Mouse (Mus musculus): ENCODE data around the gene Ugt1a5.
"Not testable (repeated sequence)": the region's sequence is repeated elsewhere in the genome, so short reads cannot be mapped to it uniquely, and the experiment has no call there.

The Ugt1a5 gene

GRCm38 (mm10) chr1:88165711-88166110 lies at the start of gene Ugt1a5:
Gene Ugt1a5 (plus strand): TSS chr1:88166012.
- no peak for ATAC-seq (ENCODE audit: low TSS enrichment)

DNA sequence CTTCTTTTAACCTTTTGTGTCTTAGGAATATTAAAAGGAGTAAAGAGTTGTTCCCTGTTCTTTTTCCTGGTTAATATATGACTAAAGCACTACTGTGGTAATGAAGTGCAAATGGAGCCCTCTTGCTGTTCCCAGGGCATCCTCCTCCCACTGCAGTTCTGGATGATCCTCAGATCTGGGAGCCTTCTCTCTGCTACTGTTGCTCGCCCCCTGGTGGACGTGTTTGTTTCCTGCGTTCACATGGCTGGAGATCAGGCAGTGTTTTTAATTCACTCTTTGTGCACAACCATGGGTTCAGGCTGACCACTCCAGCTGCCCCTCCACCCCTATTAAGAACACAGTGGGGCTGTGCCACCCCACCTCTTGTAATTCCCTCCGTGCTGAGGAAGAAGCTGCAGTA lies 45.3 kb upstream of the Ugt1a5 start:
- ATAC-seq (ENCODE audit: low TSS enrichment), result peak; percentile 84

- ATAC-seq (ENCODE audit: low TSS enrichment), result not testable (repeated sequence)
These were observed 44.3 kb upstream of the Ugt1a5 start for GRCm38 (mm10) chr1:88121521-88121920.

- ATAC-seq (ENCODE audit: low TSS enrichment), result not testable (repeated sequence)
These were observed 39.9 kb upstream of the Ugt1a5 start for GRCm38 (mm10) chr1:88125827-88126360.

- not testable (repeated sequence) for ATAC-seq (ENCODE audit: low TSS enrichment)
These were observed 36.7 kb upstream of the Ugt1a5 start for GRCm38 (mm10) chr1:88129091-88129490.

GRCm38 (mm10) chr1:88130223-88130622 lies 35.6 kb upstream of the Ugt1a5 start:
- ATAC-seq (ENCODE audit: low TSS enrichment), result not testable (repeated sequence)

- ATAC-seq (ENCODE audit: low TSS enrichment), result no peak
These were observed 31.8 kb upstream of the Ugt1a5 start for GRCm38 (mm10) chr1:88133908-88134456.

DNA sequence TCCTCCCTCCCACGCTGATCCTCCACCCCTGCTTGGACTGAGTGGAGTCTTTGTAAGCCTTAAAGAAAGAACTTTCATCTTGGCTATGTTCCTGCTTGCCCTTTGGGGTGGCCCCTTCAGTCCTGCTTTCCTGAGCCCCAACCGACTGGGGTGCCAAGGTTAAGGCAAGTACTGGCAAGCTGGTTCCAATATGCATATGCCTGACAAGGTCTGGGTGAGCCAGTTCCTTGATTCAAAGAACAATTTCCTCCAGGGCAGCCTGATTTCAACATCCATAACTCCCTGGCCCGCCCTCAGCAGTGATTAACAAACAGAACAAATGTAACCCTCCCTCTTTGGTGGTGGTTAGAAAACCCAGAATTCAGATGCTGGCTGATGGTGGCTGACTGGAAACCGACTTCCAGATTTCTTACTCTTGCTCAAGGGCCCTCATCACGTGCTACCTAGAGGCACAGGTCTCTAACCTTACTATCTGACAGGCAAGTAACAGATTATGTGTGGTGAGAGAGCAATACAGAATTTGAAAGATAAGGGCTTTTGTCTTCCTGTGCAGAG lies 31.3 kb upstream of the Ugt1a5 start, which contains the start of gene Ugt1a6a:
TSS of gene Ugt1a6a (plus strand) at position 353 of the 555 bp plus-strand sequence.
- not testable (repeated sequence) for ATAC-seq (ENCODE audit: low TSS enrichment)

- ATAC-seq (ENCODE audit: low TSS enrichment), result not testable (repeated sequence)
These were observed 30.4 kb upstream of the Ugt1a5 start for GRCm38 (mm10) chr1:88135229-88135904.

DNA sequence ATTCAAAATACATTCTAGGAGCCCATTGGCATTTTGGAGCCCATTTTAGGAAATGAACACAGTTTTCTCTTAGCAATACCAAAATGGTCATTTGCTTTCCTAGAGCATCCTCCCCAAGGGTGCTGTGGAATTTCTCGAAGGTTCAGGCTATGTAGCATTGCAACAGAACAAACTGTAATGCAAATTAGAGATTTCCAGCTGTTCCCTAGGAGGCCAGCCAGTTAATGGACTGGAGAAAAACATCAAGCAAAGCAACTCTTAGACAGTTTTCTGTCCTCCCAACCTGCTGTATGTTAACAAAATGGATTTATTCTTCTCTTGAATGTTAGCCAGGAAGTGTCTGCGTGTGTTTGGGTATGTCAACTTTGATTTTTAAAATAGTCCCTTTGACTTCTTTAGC lies 29.2 kb upstream of the Ugt1a5 start:
- no peak for ATAC-seq (ENCODE audit: low TSS enrichment)

- no peak for ATAC-seq (ENCODE audit: low TSS enrichment)
These were observed 28.5 kb upstream of the Ugt1a5 start for GRCm38 (mm10) chr1:88137264-88137663.

DNA sequence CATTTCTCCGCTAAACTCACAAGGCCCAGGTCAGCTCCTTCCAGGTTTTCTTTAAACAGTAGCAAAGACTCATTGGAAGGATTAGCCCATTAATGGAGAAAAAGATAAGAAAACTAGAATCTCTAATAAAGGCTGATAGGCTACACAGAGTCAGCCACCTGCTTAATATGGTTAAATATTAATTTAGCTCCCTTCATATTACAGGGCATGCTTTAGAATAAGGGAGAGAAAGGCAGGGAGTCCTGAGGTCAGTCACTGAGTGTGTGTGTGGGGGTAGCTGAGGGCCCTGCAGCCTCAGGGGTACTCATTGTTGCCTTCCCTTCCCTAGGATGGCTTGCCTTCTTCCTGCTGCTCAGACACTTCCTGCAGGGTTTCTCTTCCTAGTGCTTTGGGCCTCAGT lies 27.7 kb upstream of the Ugt1a5 start:
- ATAC-seq (ENCODE audit: low TSS enrichment), result no peak

GRCm38 (mm10) chr1:88140492-88140891 lies 25.3 kb upstream of the Ugt1a5 start:
- not testable (repeated sequence) for ATAC-seq (ENCODE audit: low TSS enrichment)

GRCm38 (mm10) chr1:88143966-88144675 lies 21.7 kb upstream of the Ugt1a5 start:
- peak; percentile 81 for ATAC-seq (ENCODE audit: low TSS enrichment)

DNA sequence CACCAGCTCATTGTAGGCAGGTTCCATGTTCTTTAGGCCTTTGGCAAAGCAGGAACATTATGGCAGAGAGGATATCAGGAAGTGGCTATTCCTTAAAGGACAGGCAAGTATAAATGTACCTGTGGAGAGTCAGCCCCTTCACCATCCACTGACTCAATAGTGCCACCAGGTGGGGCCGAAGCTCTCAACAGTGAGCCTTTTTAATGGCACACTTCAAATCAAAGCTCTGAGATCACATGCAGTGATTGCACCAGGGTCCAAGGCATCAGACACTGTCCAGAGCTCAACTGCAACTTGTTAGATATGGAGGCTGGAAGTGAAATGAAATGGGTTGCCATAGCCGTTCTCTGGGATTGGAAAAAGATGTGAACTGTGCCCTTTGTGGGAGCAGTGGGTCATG lies 20.5 kb upstream of the Ugt1a5 start:
- not testable (repeated sequence) for ATAC-seq (ENCODE audit: low TSS enrichment)

- not testable (repeated sequence) for ATAC-seq (ENCODE audit: low TSS enrichment)
These were observed 15.7 kb upstream of the Ugt1a5 start for GRCm38 (mm10) chr1:88150133-88150532.

- no peak for ATAC-seq (ENCODE audit: low TSS enrichment)
These were observed 7.4 kb upstream of the Ugt1a5 start for GRCm38 (mm10) chr1:88158430-88158829.

DNA sequence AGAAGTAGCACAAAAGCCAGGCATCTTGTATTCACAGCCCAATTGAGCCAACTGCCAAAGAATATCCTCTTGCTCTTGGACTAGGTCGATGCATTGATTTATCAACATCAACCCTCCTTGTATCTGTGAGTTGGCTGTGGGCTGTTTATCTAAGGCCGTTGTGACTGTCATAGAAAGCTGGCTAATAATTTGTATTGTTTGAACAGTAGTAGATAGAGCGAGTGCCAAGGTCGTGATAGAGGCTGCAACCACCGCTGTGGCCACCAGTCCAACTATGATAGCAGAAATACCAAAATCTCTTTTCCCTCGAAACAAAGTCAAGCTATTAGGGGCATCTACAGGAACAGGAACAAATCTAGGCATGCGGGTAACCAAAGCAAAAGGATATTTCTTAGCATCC lies 6.4 kb downstream of the Ugt1a5 start:
- ATAC-seq (ENCODE audit: low TSS enrichment), result not testable (repeated sequence)

DNA sequence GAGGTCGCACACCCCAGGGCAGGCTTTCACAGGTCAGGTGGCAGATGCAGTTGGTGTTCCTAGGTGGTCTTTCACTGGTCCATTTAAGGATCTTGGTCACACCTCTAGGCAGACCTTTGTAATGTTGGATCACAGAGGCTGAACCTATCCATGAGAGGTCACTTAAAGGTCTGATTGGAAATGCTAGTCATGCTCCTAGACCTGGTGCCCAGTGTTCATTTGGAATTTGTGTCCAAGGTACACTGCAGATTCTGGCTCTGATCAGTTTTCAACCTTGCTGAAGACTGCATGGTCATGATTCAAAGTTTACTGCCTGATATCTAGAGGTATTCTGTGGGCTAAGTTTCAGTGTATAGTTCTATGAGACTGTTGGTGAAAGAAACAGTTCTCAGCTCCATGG lies 13.8 kb downstream of the Ugt1a5 start:
- ATAC-seq (ENCODE audit: low TSS enrichment), result no peak

- ATAC-seq (ENCODE audit: low TSS enrichment), result no peak
These were observed 20.6 kb downstream of the Ugt1a5 start for GRCm38 (mm10) chr1:88186325-88186935.

DNA sequence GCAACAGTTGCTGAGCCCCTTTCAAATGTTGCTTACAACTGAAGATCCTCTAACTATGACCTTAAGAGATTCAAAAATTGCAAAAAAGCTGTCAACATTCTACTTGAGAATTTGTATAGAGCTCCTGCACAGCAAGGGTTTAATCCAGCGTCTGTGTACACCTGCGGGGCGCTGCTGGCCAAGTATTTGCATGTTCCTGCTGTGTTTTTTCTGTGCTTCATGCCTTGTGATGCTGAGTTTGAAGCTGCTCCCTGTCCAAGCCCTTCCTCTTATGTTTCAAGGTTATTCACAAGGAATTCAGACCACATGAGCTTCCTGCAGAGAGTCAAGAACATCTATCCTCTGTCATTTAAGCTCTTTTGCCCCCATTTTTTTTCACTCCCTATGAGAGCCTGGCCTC lies 26.3 kb downstream of the Ugt1a5 start:
- no peak for ATAC-seq (ENCODE audit: low TSS enrichment)

GRCm38 (mm10) chr1:88195687-88196086 lies 29.9 kb downstream of the Ugt1a5 start:
- ATAC-seq (ENCODE audit: low TSS enrichment), result no peak
